Mouse (Mus musculus): Measurements from ENCODE around the gene Ttc19. TPM values are rescaled to one million over a fixed set of nuclear protein-coding genes. Genes with fewer than 3 reads are reported as not detected.

Gene Ttc19
- polyA plus RNA-seq, 1 experiment, result 11.7 TPM

GRCm38 (mm10) chr11:62331141-62331540 lies 49.9 kb downstream of the Ttc19 start:
- WGBS, result 92% methylated on average over 5 of the region's 5 CpGs
- H3K36me3 ChIP-seq (ENCODE audit: control insufficient read depth, insufficient read depth, low read length), result peaks cover 100% of the 10 kb centered on the region
- no peak overlapping the region for H3K4me3 ChIP-seq (ENCODE audit: control insufficient read depth, insufficient read depth, low read length)
- TF ChIP-seq POLR2A (IDR thresholded peaks at IDR 0.05; ENCODE audit: control insufficient read depth, extremely low read depth, insufficient read depth, low read length, poor library complexity) (no peak), CTCF (IDR thresholded peaks at IDR 0.05; ENCODE audit: borderline replicate concordance, control insufficient read depth, extremely low read depth, insufficient read depth, low read length, poor library complexity) (no peak)
- no peak for DNase-seq
- no peaks in the 10 kb centered on the region for H3K4me1 ChIP-seq (replicated peaks; ENCODE audit: control insufficient read depth, insufficient read depth, low read length)
- H3K27ac ChIP-seq (ENCODE audit: control insufficient read depth, insufficient read depth, low read length), result no peak overlapping the region
- no peaks in the 10 kb centered on the region for H3K27me3 ChIP-seq (ENCODE audit: control insufficient read depth, insufficient read depth, low read length)

DNA sequence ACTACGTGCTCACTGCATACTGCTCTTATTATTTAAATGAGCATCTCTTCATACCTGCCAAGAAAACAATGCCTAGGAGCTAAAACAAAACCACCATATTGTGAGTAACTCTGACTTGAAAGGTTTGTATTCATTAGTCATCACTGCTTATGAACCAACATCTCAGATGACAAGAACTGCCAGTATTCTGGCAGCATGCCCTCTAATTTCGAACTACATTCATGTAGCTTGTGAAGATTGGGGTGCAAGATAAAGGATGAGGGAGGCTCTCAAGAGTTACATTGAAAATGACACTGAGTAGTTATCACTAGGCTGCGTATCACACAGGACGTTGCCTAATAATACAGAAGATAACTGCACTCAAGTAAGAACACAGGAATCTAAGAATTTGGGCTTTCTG lies 51.0 kb downstream of the Ttc19 start:
- TF ChIP-seq CTCF (IDR thresholded peaks at IDR 0.05; ENCODE audit: borderline replicate concordance, control insufficient read depth, extremely low read depth, insufficient read depth, low read length, poor library complexity) (no peak), POLR2A (IDR thresholded peaks at IDR 0.05; ENCODE audit: control insufficient read depth, extremely low read depth, insufficient read depth, low read length, poor library complexity) (no peak)
- WGBS, result 96% methylated on average over 4 of the region's 4 CpGs

GRCm38 (mm10) chr11:62343002-62343401 lies 61.7 kb downstream of the Ttc19 start:
- TF ChIP-seq CTCF (IDR thresholded peaks at IDR 0.05; ENCODE audit: borderline replicate concordance, control insufficient read depth, extremely low read depth, insufficient read depth, low read length, poor library complexity) (no peak), POLR2A (IDR thresholded peaks at IDR 0.05; ENCODE audit: control insufficient read depth, extremely low read depth, insufficient read depth, low read length, poor library complexity) (no peak)
- WGBS, result 97% methylated on average over 13 of the region's 13 CpGs
- peaks cover 82% of the 10 kb centered on the region for H3K36me3 ChIP-seq (ENCODE audit: control insufficient read depth, insufficient read depth, low read length)

More for the DNA sequence above, 51.0 kb downstream of the Ttc19 start:
- DNase-seq, result no peak
- Histone ChIP-seq H3K27me3 (ENCODE audit: control insufficient read depth, insufficient read depth, low read length) (no peaks in the 10 kb centered on the region), H3K4me1 (replicated peaks; ENCODE audit: control insufficient read depth, insufficient read depth, low read length) (no peaks in the 10 kb centered on the region), H3K4me3 (ENCODE audit: control insufficient read depth, insufficient read depth, low read length) (no peak overlapping the region), H3K27ac (ENCODE audit: control insufficient read depth, insufficient read depth, low read length) (no peak overlapping the region), H3K36me3 (ENCODE audit: control insufficient read depth, insufficient read depth, low read length) (peaks cover 100% of the 10 kb centered on the region)

GRCm38 (mm10) chr11:62351948-62352347 lies 70.7 kb downstream of the Ttc19 start:
- Histone ChIP-seq H3K4me3 (ENCODE audit: control insufficient read depth, insufficient read depth, low read length) (no peak overlapping the region), H3K27me3 (ENCODE audit: control insufficient read depth, insufficient read depth, low read length) (no peaks in the 10 kb centered on the region), H3K27ac (ENCODE audit: control insufficient read depth, insufficient read depth, low read length) (no peak overlapping the region), H3K36me3 (ENCODE audit: control insufficient read depth, insufficient read depth, low read length) (peaks cover 91% of the 10 kb centered on the region), H3K4me1 (replicated peaks; ENCODE audit: control insufficient read depth, insufficient read depth, low read length) (no peaks in the 10 kb centered on the region)
- no peak for TF ChIP-seq CTCF (IDR thresholded peaks at IDR 0.05; ENCODE audit: borderline replicate concordance, control insufficient read depth, extremely low read depth, insufficient read depth, low read length, poor library complexity)
- no peak for TF ChIP-seq POLR2A (IDR thresholded peaks at IDR 0.05; ENCODE audit: control insufficient read depth, extremely low read depth, insufficient read depth, low read length, poor library complexity)
- 91% methylated on average over 4 of the region's 4 CpGs for WGBS
- no peak for DNase-seq

More at GRCm38 (mm10) chr11:62343002-62343401, 61.7 kb downstream of the Ttc19 start:
- Histone ChIP-seq H3K4me1 (replicated peaks; ENCODE audit: control insufficient read depth, insufficient read depth, low read length) (no peaks in the 10 kb centered on the region), H3K27ac (ENCODE audit: control insufficient read depth, insufficient read depth, low read length) (no peak overlapping the region), H3K27me3 (ENCODE audit: control insufficient read depth, insufficient read depth, low read length) (no peaks in the 10 kb centered on the region), H3K4me3 (ENCODE audit: control insufficient read depth, insufficient read depth, low read length) (no peak overlapping the region)
- no peak for DNase-seq

DNA sequence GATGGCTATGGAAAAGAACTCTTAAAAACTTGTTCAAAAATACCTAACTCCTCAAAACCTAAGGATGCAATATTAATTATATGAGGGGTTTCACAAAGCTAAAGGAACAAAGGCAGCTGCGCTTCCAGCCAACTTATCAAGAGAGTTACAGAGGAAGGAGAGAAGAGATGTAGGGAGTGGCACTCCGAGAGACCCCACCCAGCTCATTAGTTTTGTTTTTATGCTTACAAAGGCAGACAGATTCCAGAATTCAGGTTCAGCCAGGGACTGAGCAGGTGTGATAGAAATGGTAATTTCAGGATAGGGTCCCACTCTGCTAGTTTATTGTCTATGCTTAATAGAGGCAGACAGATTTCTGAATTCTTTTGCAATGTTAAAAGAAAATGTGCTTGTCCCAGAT lies 73.9 kb downstream of the Ttc19 start:
- Histone ChIP-seq H3K27ac (ENCODE audit: control insufficient read depth, insufficient read depth, low read length) (no peak overlapping the region), H3K4me1 (replicated peaks; ENCODE audit: control insufficient read depth, insufficient read depth, low read length) (no peaks in the 10 kb centered on the region), H3K4me3 (ENCODE audit: control insufficient read depth, insufficient read depth, low read length) (no peak overlapping the region), H3K36me3 (ENCODE audit: control insufficient read depth, insufficient read depth, low read length) (peaks cover 78% of the 10 kb centered on the region), H3K27me3 (ENCODE audit: control insufficient read depth, insufficient read depth, low read length) (no peaks in the 10 kb centered on the region)
- WGBS, result 91% methylated on average over 2 of the region's 2 CpGs
- DNase-seq, result no peak
- TF ChIP-seq POLR2A (IDR thresholded peaks at IDR 0.05; ENCODE audit: control insufficient read depth, extremely low read depth, insufficient read depth, low read length, poor library complexity), result no peak

GRCm38 (mm10) chr11:62366879-62367278 lies 85.6 kb downstream of the Ttc19 start:
- Histone ChIP-seq H3K36me3 (ENCODE audit: control insufficient read depth, insufficient read depth, low read length) (peaks cover 82% of the 10 kb centered on the region), H3K27ac (ENCODE audit: control insufficient read depth, insufficient read depth, low read length) (no peak overlapping the region), H3K4me3 (ENCODE audit: control insufficient read depth, insufficient read depth, low read length) (no peak overlapping the region), H3K27me3 (ENCODE audit: control insufficient read depth, insufficient read depth, low read length) (no peaks in the 10 kb centered on the region), H3K4me1 (replicated peaks; ENCODE audit: control insufficient read depth, insufficient read depth, low read length) (no peaks in the 10 kb centered on the region)
- TF ChIP-seq POLR2A (IDR thresholded peaks at IDR 0.05; ENCODE audit: control insufficient read depth, extremely low read depth, insufficient read depth, low read length, poor library complexity), result no peak
- no peak for DNase-seq
- WGBS, result 97% methylated on average over 6 of the region's 6 CpGs

GRCm38 (mm10) chr11:62369924-62370323 lies 88.7 kb downstream of the Ttc19 start:
- H3K36me3 ChIP-seq (ENCODE audit: control insufficient read depth, insufficient read depth, low read length), result peaks cover 83% of the 10 kb centered on the region
- no peak for DNase-seq
- no peaks in the 10 kb centered on the region for H3K4me1 ChIP-seq (replicated peaks; ENCODE audit: control insufficient read depth, insufficient read depth, low read length)
- no peaks in the 10 kb centered on the region for H3K27me3 ChIP-seq (ENCODE audit: control insufficient read depth, insufficient read depth, low read length)
- H3K4me3 ChIP-seq (ENCODE audit: control insufficient read depth, insufficient read depth, low read length), result no peak overlapping the region
- no peak for TF ChIP-seq POLR2A (IDR thresholded peaks at IDR 0.05; ENCODE audit: control insufficient read depth, extremely low read depth, insufficient read depth, low read length, poor library complexity)
- TF ChIP-seq CTCF (IDR thresholded peaks at IDR 0.05; ENCODE audit: borderline replicate concordance, control insufficient read depth, extremely low read depth, insufficient read depth, low read length, poor library complexity), result no peak
- H3K27ac ChIP-seq (ENCODE audit: control insufficient read depth, insufficient read depth, low read length), result no peak overlapping the region
